Mouse (Mus musculus): ENCODE measurements around the gene Tiam2. TPM values are rescaled to one million over a fixed set of nuclear protein-coding genes. Genes with fewer than 3 reads are reported as not detected.

Tiam2 gene
- total and polyA plus RNA-seq, 3 experiments = 0.42 to 1.9 TPM; not detected in 1

- DNase-seq (ENCODE audit: low read depth, low spot score) = no peak
- TF ChIP-seq GATA1 (IDR thresholded peaks at IDR 0.05; ENCODE audit: low read depth, low read length) (no peak), UBTF (IDR thresholded peaks at IDR 0.05; ENCODE audit: borderline replicate concordance, insufficient read depth, low read depth, low read length) (no peak), HCFC1 (IDR thresholded peaks at IDR 0.05; ENCODE audit: low read depth, low read length) (no peak), ETS1 (IDR thresholded peaks at IDR 0.05; ENCODE audit: low read depth, low read length) (no peak), MAX (IDR thresholded peaks at IDR 0.05; ENCODE audit: low read length) (no peak), TAL1 (IDR thresholded peaks at IDR 0.05; ENCODE audit: low read length) (no peak), TCF12 (IDR thresholded peaks at IDR 0.05; ENCODE audit: low read depth, low read length) (no peak), CHD2 (IDR thresholded peaks at IDR 0.05; ENCODE audit: low read length) (no peak), CTCF (IDR thresholded peaks at IDR 0.05 in 2 of 3, conservative IDR thresholded peaks at IDR 0.05 in 1 of 3; ENCODE audit: control insufficient read depth in 1 of 3, insufficient read depth in 1 of 3, low read depth in 2 of 3, low read length in 3 of 3, poor library complexity in 1 of 3, severe bottlenecking in 1 of 3) (no peak)
- no peak overlapping the region for H3K4me3 ChIP-seq (ENCODE audit: control insufficient read depth in 1 of 2, insufficient read depth in 1 of 2, low read depth in 2 of 2, low read length in 2 of 2)
- 0 out of 4 replicates have a peak, but pooled peaks cover 0 to 2% of the 10 kb centered on the region in 2 experiments for H3K4me1 ChIP-seq (ENCODE audit: control insufficient read depth in 1 of 2, insufficient read depth in 2 of 2, low read length in 2 of 2)
- H3K79me2 ChIP-seq (ENCODE audit: control insufficient read depth, insufficient read depth, low read length, poor library complexity) = no peaks in the 10 kb centered on the region
- H3K27me3 ChIP-seq (ENCODE audit: control insufficient read depth in 1 of 2, insufficient read depth in 2 of 2, low read length in 2 of 2) = no peaks in the 10 kb centered on the region
- H3K9ac ChIP-seq (ENCODE audit: control insufficient read depth, low read depth, low read length, poor library complexity, severe bottlenecking) = no peak overlapping the region
- no peaks in the 10 kb centered on the region for H3K9me3 ChIP-seq (replicated peaks; ENCODE audit: insufficient read depth, low read length)
- H3K27ac ChIP-seq (ENCODE audit: control insufficient read depth, low read depth, low read length) = no peak overlapping the region
- no peaks in the 10 kb centered on the region for H3K36me3 ChIP-seq (ENCODE audit: control insufficient read depth in 1 of 2, insufficient read depth in 2 of 2, low read length in 2 of 2)
Observed at GRCm38 (mm10) chr17:3496080-3496479, 169.7 kb downstream of the Tiam2 start.

GRCm38 (mm10) chr17:3498086-3498485 is 171.7 kb downstream of the Tiam2 start:
- no peak overlapping the region for H3K27ac ChIP-seq (ENCODE audit: control insufficient read depth, low read depth, low read length)
- no peak for TF ChIP-seq MYC (IDR thresholded peaks at IDR 0.05; ENCODE audit: low read depth, low read length)
- TF ChIP-seq ZNF384 (IDR thresholded peaks at IDR 0.05; ENCODE audit: low read depth, low read length) = peak; percentile 95
- peak; percentile 30 for TF ChIP-seq SMC3 (IDR thresholded peaks at IDR 0.05; ENCODE audit: low read depth, low read length)
- 0 out of 2 replicates have a peak, but pooled peaks have one; percentile 6 for TF ChIP-seq BHLHE40 (IDR thresholded peaks at IDR 0.05; ENCODE audit: borderline replicate concordance, low read depth, low read length)
- 0 out of 2 replicates have a peak, but pooled peaks have one; percentile 37 for TF ChIP-seq ZKSCAN1 (IDR thresholded peaks at IDR 0.05; ENCODE audit: low read depth, low read length)
- TF ChIP-seq CTCF (IDR thresholded peaks at IDR 0.05 in 2 of 3, conservative IDR thresholded peaks at IDR 0.05 in 1 of 3; ENCODE audit: control insufficient read depth in 1 of 3, insufficient read depth in 1 of 3, low read depth in 2 of 3, low read length in 3 of 3, poor library complexity in 1 of 3, severe bottlenecking in 1 of 3) = peak; percentile 65 to 84 (median 75)
- no peak overlapping the region for H3K9ac ChIP-seq (ENCODE audit: control insufficient read depth, low read depth, low read length, poor library complexity, severe bottlenecking)
- H3K36me3 ChIP-seq (ENCODE audit: control insufficient read depth in 1 of 2, insufficient read depth in 2 of 2, low read length in 2 of 2) = no peaks in the 10 kb centered on the region
- 0 out of 4 replicates have a peak, but pooled peaks cover 0 to 2% of the 10 kb centered on the region in 2 experiments for H3K4me1 ChIP-seq (ENCODE audit: control insufficient read depth in 1 of 2, insufficient read depth in 2 of 2, low read length in 2 of 2)
- no peaks in the 10 kb centered on the region for H3K79me2 ChIP-seq (ENCODE audit: control insufficient read depth, insufficient read depth, low read length, poor library complexity)
- peak; percentile 78 for DNase-seq (ENCODE audit: low read depth, low spot score)
- H3K4me3 ChIP-seq (ENCODE audit: control insufficient read depth in 1 of 2, insufficient read depth in 1 of 2, low read depth in 2 of 2, low read length in 2 of 2) = no peak overlapping the region
- H3K27me3 ChIP-seq (ENCODE audit: control insufficient read depth in 1 of 2, insufficient read depth in 2 of 2, low read length in 2 of 2) = no peaks in the 10 kb centered on the region
- H3K9me3 ChIP-seq (replicated peaks; ENCODE audit: insufficient read depth, low read length) = no peaks in the 10 kb centered on the region

DNA sequence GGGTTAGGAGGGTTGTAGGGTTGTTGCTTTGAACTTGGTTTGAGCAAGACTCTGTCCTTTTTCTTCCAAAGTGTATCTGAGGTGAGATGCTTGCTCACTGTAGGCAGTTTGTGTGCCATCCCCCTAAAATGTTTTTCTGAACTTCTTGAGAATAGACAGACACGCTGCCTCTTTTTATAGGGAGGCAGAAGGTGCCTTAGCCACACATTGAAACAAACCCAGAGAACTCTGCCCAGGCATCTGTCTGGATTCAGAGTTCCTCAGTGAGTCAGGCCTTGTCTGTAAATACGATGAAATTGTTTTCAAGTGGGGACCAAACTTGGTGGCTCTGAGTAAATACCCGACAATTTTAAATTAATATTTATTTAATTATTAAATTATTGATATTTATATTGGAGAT is 172.2 kb downstream of the Tiam2 start:
- no peaks in the 10 kb centered on the region for H3K27me3 ChIP-seq (ENCODE audit: control insufficient read depth in 1 of 2, insufficient read depth in 2 of 2, low read length in 2 of 2)
- no peak overlapping the region for H3K9ac ChIP-seq (ENCODE audit: control insufficient read depth, low read depth, low read length, poor library complexity, severe bottlenecking)
- H3K27ac ChIP-seq (ENCODE audit: control insufficient read depth, low read depth, low read length) = no peak overlapping the region
- DNase-seq (ENCODE audit: low read depth, low spot score) = no peak
- no peaks in the 10 kb centered on the region for H3K79me2 ChIP-seq (ENCODE audit: control insufficient read depth, insufficient read depth, low read length, poor library complexity)
- no peaks in the 10 kb centered on the region for H3K9me3 ChIP-seq (replicated peaks; ENCODE audit: insufficient read depth, low read length)
- no peaks in the 10 kb centered on the region for H3K36me3 ChIP-seq (ENCODE audit: control insufficient read depth in 1 of 2, insufficient read depth in 2 of 2, low read length in 2 of 2)
- TF ChIP-seq TCF12 (IDR thresholded peaks at IDR 0.05; ENCODE audit: low read depth, low read length) = no peak
- no peak overlapping the region for H3K4me3 ChIP-seq (ENCODE audit: control insufficient read depth in 1 of 2, insufficient read depth in 1 of 2, low read depth in 2 of 2, low read length in 2 of 2)
- H3K4me1 ChIP-seq (ENCODE audit: control insufficient read depth in 1 of 2, insufficient read depth in 2 of 2, low read length in 2 of 2) = 0 out of 4 replicates have a peak, but pooled peaks cover 0 to 2% of the 10 kb centered on the region in 2 experiments

Measured in MEL (cell line).